Mouse (Mus musculus) liver, postnatal 0 days (tissue): ENCODE measurements at regions not wholly inside any gene's neighbourhood (a gene's known extent, or its start where the extent isn't known, plus 50 kb on each side); places are given as distances from the start of the nearest gene placed in this dataset.

ENCODE experiments used
- ATAC-seq: fragments of 200-750 bp; cut with Nextera tagmentation; 2 replicates; pipeline ENCODE4 v1.8.0; 2017; ENCODE audit warnings: mild to moderate bottlenecking, moderate library complexity
- DNase-seq: peaks from one replicate; pipeline ENCODE4 v3.0.0-alpha.2; 2016
- H3K27ac ChIP-seq: fragments of 300-500 bp; sonication (generic); 2 replicates; pipeline ENCODE4 v1.5.1; 2014; ENCODE audit warnings: antibody characterized with exemption, moderate library complexity, mild to moderate bottlenecking, low read depth
- H3K27me3 ChIP-seq: fragments of 300-500 bp; sonication (generic); 2 replicates; pipeline ENCODE4 v1.6.1; 2014; ENCODE audit warnings: low read length, control low read depth, mixed read lengths; ENCODE audit not compliant: insufficient read depth
- H3K36me3 ChIP-seq: fragments of 300-500 bp; sonication (generic); replicated peaks from 2 replicates; pipeline ENCODE4 v1.6.1; 2014; ENCODE audit warnings: mild to moderate bottlenecking, control low read depth, low read length, moderate library complexity, mixed read lengths; ENCODE audit not compliant: insufficient read depth
- H3K4me1 ChIP-seq: fragments of 300-500 bp; sonication (generic); 2 replicates; pipeline ENCODE4 v1.6.1; 2014; ENCODE audit warnings: antibody characterized with exemption, mild to moderate bottlenecking, control low read depth; ENCODE audit not compliant: insufficient read depth
- H3K4me2 ChIP-seq: fragments of 300-500 bp; sonication (generic); 2 replicates; pipeline ENCODE4 v1.6.1; 2014; ENCODE audit warnings: low read depth, mild to moderate bottlenecking, low read length, moderate library complexity, mixed read lengths
- H3K4me3 ChIP-seq: fragments of 300-500 bp; sonication (generic); 2 replicates; pipeline ENCODE4 v1.5.1; 2014; ENCODE audit warnings: low read depth, low read length
- H3K9ac ChIP-seq: fragments of 300-500 bp; sonication (generic); replicated peaks from 2 replicates; pipeline ENCODE4 v1.6.1; 2014; ENCODE audit warnings: mild to moderate bottlenecking, moderate library complexity
- H3K9me3 ChIP-seq: fragments of 300-500 bp; sonication (generic); 2 replicates; pipeline ENCODE4 v1.6.1; 2016; ENCODE audit warnings: mild to moderate bottlenecking, control low read depth, low read length, mixed read lengths
- CTCF ChIP-seq: sonication (generic); IDR thresholded peaks from 2 replicates; pipeline ENCODE4 v1.5.1; 2016; ENCODE audit warnings: antibody characterized with exemption, low read depth
- EP300 ChIP-seq: IDR thresholded peaks from 2 replicates; pipeline ENCODE4 v1.6.1; 2016; ENCODE audit warnings: antibody characterized with exemption, low read depth, mild to moderate bottlenecking
- WGBS: fragments of 180-500 bp; shearing (Covaris S2); extraction: QIAGEN DNeasy Blood & Tissue Kit; methylation state at CpG from one replicate; pipeline ENCODE4 v1.1.7; 2014; ENCODE audit not compliant: insufficient replicate concordance; 5-methylcytosine and 5-hydroxymethylcytosine counted together

- H3K9ac ChIP-seq, result no peak overlapping the region
- no peak overlapping the region for H3K4me3 ChIP-seq
- no peaks in the 10 kb centered on the region for H3K36me3 ChIP-seq
- ATAC-seq, result no peak
- no peak overlapping the region for H3K4me2 ChIP-seq
- no peak overlapping the region for H3K27ac ChIP-seq
- TF ChIP-seq EP300, result no peak
- no peak for TF ChIP-seq CTCF
- no peaks in the 10 kb centered on the region for H3K9me3 ChIP-seq
- no peaks in the 10 kb centered on the region for H3K4me1 ChIP-seq
- DNase-seq, result no peak
- WGBS, result 75% methylated on average over 5 of the region's 5 CpGs
- H3K27me3 ChIP-seq, result no peaks in the 10 kb centered on the region
Measured at GRCm38 (mm10) chr16:77328049-77328448, 273.8 kb downstream of the Gm11146 start.

GRCm38 (mm10) chr16:77322338-77322737 lies 279.6 kb downstream of the Gm11146 start:
- Histone ChIP-seq H3K36me3 (no peaks in the 10 kb centered on the region), H3K9ac (no peak overlapping the region), H3K27ac (no peak overlapping the region), H3K27me3 (no peaks in the 10 kb centered on the region), H3K9me3 (no peaks in the 10 kb centered on the region), H3K4me1 (no peaks in the 10 kb centered on the region), H3K4me3 (no peak overlapping the region), H3K4me2 (no peak overlapping the region)
- no peak for DNase-seq
- TF ChIP-seq EP300 (no peak), CTCF (no peak)
- WGBS, result 76% methylated on average over 5 of the region's 5 CpGs
- ATAC-seq, result no peak

- TF ChIP-seq CTCF (no peak), EP300 (no peak)
- Histone ChIP-seq H3K4me2 (no peak overlapping the region), H3K4me3 (no peak overlapping the region), H3K27me3 (no peaks in the 10 kb centered on the region), H3K9ac (no peak overlapping the region), H3K36me3 (no peaks in the 10 kb centered on the region), H3K9me3 (no peaks in the 10 kb centered on the region), H3K27ac (no peak overlapping the region), H3K4me1 (no peaks in the 10 kb centered on the region)
- DNase-seq, result no peak
- 83% methylated on average over 1 of the region's 1 CpGs for WGBS
- ATAC-seq, result no peak
Measured at GRCm38 (mm10) chr16:77318150-77318549, 283.7 kb downstream of the Gm11146 start.

GRCm38 (mm10) chr16:77315354-77315753 lies 286.5 kb downstream of the Gm11146 start:
- Histone ChIP-seq H3K27me3 (no peaks in the 10 kb centered on the region), H3K9me3 (no peaks in the 10 kb centered on the region), H3K4me3 (no peak overlapping the region), H3K27ac (no peak overlapping the region), H3K4me1 (no peaks in the 10 kb centered on the region), H3K36me3 (no peaks in the 10 kb centered on the region), H3K4me2 (no peak overlapping the region), H3K9ac (no peak overlapping the region)
- 34% methylated on average over 1 of the region's 1 CpGs for WGBS
- ATAC-seq, result no peak
- TF ChIP-seq EP300, result no peak
- no peak for TF ChIP-seq CTCF
- no peak for DNase-seq

- H3K9me3 ChIP-seq, result no peaks in the 10 kb centered on the region
- H3K4me1 ChIP-seq, result no peaks in the 10 kb centered on the region
- H3K27me3 ChIP-seq, result no peaks in the 10 kb centered on the region
- no peak overlapping the region for H3K4me2 ChIP-seq
- H3K4me3 ChIP-seq, result no peak overlapping the region
- TF ChIP-seq EP300, result no peak
- TF ChIP-seq CTCF, result no peak
- ATAC-seq (no peak), DNase-seq (no peak)
- H3K9ac ChIP-seq, result no peak overlapping the region
- H3K27ac ChIP-seq, result no peak overlapping the region
- no peaks in the 10 kb centered on the region for H3K36me3 ChIP-seq
Measured at GRCm38 (mm10) chr16:77313195-77313594, 288.7 kb downstream of the Gm11146 start.

GRCm38 (mm10) chr16:77301270-77302171 lies 288.0 kb downstream of the Usp25 start:
- TF ChIP-seq CTCF (no peak), EP300 (no peak)
- Histone ChIP-seq H3K9ac (no peak overlapping the region), H3K36me3 (no peaks in the 10 kb centered on the region), H3K4me2 (no peak overlapping the region), H3K27me3 (no peaks in the 10 kb centered on the region), H3K4me1 (no peaks in the 10 kb centered on the region), H3K4me3 (no peak overlapping the region), H3K27ac (no peak overlapping the region), H3K9me3 (no peaks in the 10 kb centered on the region)
- no peak for ATAC-seq
- 72% methylated on average over 6 of the region's 6 CpGs for WGBS
- no peak for DNase-seq
